Mouse (Mus musculus): ENCODE measurements around the gene Lyzl6.
A peak's percentile ranks its signal among the peaks of the same experiment; 100 is the strongest.

Gene Lyzl6

DNA sequence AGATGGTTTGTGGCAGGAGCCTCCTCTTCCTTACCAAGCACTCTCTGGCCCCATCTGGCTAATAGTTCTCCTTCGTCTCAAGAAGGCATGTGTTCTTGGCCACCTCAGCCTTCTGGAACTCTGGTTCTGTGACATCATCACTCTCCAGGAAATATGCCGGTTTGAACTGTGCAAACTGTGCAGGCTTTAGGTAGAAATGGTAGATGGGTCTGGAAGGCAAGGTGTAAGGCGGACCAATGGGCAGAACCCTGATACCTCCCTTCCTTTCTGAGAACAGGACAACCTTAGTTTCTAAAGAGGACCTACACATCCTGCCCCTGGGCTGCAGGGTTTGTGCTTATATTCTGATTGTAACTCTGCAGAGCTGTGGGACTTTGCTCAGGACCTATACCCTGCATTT lies at the start of gene Lyzl6:
Gene Lyzl6, minus strand, starts transcription at position 101 of the 400 bp plus-strand sequence.
- no peak for DNase-seq (ENCODE audit: low spot score in 2 of 2)

GRCm38 (mm10) chr11:103686706-103687105 lies 48.0 kb upstream of the Lyzl6 start:
- no peak for DNase-seq (ENCODE audit: low spot score in 2 of 2)

- DNase-seq (ENCODE audit: low spot score in 2 of 2) = peak in 1 of 2 experiments; percentile 12
These were observed 46.6 kb upstream of the Lyzl6 start for GRCm38 (mm10) chr11:103685261-103685736.

DNA sequence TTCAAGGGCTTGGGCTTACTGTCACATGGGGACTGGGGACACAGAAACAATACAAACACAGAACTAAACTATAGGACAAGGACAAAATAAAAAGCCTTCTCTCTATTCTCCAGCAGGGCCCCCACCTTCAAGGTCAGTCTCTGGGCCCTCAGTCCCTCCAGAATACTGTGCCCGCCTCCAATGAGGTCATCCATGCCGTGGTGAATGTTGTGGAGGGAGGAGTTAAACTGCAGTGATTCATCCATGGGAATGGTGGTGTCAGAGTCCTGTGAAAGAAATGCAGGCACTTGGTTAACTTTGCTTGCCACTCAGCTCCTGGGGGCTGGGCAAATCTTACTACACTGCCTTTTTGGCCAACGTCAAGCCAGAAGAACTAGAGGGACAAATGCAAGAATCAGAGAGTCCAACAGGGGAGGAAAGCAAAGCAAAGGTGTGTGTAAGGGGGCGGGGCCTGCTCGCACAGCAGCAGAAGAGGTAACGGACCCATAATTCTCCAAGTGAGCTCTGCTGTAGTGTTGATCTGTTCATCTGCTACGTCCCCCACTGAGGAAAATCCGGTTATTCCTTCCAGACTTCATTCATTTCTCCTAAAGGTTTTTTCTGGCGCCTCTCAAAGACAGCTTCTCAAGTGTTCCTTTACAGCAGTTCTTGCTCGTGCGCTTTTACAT lies 45.1 kb upstream of the Lyzl6 start:
- no peak for DNase-seq (ENCODE audit: low spot score in 2 of 2)

DNA sequence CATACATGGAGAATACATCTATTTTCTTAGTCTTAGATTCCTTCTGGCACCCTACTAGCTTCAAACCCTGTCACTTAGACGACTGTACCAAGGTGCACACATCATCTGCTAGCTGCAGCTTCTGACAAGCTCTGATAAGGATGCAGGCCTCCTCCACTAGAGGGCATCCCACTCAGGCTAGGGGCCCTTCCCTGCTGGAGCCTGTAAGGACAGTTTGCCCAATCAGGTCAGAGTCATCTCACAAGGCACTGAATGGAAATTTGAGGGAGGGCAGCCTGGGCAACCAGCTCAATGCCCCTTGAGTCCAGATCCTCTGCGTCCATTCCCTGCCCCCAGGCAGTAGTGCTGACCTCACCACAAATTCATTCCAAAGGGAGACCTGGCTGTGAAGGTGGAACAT lies 38.4 kb upstream of the Lyzl6 start:
- peak in 1 of 2 experiments; percentile 32 for DNase-seq (ENCODE audit: low spot score in 2 of 2)

GRCm38 (mm10) chr11:103675556-103675955 lies 36.9 kb upstream of the Lyzl6 start:
- DNase-seq (ENCODE audit: low spot score in 2 of 2) = peak; percentile 15 to 30

DNA sequence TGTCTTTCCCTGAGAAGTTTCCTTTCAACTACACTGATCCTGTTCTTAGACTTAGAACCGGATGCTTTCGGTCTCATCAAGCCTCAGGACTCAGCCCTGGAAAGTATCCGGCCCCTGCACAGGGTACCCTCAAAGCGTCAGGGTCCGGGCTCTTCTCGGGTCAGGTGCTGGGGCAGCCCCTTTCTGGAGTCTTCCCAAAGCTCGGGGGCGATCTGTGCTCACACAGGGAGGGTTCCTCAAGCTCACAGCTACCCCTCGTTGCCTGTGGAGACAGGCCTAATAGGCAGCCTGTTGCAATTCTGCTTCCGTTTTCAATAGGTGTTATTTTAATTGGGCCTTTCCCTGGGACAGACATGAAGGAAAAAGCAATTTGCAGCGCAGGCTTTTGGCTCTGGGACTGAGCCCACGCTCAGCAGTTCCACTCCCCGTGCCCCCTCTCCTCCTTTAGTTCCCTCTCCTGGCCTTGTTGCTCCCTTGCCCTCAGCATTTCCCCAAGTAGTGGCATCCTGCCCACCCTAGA lies 28.3 kb upstream of the Lyzl6 start:
- no peak for DNase-seq (ENCODE audit: low spot score in 2 of 2)

DNA sequence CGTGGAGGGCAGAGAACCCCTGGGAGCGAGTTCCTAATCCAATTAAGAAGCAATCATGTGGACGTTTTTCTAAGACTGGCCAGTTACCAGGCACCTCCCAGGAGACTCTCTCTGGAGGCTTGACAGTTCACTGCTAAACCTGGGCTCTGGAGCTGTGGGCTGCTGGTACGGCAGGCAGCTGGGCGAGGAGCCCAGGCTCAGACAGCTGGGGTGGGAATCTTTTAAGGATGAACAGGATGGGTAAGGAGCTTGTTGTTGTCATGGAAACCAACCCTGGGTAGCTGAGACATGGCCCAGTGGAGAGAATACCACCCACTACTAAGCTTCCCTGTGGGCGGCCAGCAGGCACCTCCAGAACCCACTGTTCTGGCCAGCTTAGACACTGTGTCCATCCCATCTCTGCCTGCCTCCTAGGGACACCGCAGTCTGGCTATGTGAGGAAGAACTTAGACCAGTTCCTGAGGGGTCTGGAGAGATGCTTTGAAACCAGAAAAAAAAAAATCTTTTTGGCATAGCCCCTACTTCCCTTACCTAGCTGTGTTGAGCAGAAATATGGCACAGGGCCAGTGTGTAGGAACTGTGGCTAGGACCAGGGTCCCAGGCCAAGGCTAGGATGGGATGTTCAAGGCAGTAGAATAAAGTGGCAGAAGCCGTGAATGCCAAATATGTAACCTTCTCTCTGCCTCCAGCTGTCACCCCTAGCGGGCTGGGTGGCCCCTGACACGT lies 27.7 kb upstream of the Lyzl6 start:
- DNase-seq (ENCODE audit: low spot score in 2 of 2) = peak in 1 of 2 experiments; percentile 15

DNA sequence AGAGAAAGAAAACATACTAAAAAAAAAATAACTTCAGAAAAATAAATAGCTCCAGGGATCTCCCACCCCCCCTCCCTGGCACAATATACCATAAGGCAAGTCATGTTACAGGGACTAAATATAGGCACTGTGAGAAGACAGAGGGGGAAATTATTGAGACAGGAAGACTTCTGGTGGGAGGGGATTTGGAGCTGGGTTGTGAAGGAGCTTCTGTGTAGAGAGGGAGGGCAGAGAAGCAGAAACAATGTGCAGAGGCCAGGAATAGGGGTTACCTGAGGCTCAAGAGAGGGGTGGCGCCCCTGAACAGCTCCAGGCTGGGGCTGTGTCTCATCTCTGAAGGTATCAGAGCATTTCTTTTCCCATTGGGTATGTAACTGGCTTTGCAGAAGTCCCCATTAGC lies 27.0 kb upstream of the Lyzl6 start:
- no peak for DNase-seq (ENCODE audit: low spot score in 2 of 2)

- no peak for DNase-seq (ENCODE audit: low spot score in 2 of 2)
These were observed 24.4 kb upstream of the Lyzl6 start for GRCm38 (mm10) chr11:103663119-103663518.

- DNase-seq (ENCODE audit: low spot score in 2 of 2) = no peak
These were observed 23.9 kb upstream of the Lyzl6 start for GRCm38 (mm10) chr11:103662546-103662945.

GRCm38 (mm10) chr11:103661863-103662262 lies 23.2 kb upstream of the Lyzl6 start:
- DNase-seq (ENCODE audit: low spot score in 2 of 2) = no peak

DNA sequence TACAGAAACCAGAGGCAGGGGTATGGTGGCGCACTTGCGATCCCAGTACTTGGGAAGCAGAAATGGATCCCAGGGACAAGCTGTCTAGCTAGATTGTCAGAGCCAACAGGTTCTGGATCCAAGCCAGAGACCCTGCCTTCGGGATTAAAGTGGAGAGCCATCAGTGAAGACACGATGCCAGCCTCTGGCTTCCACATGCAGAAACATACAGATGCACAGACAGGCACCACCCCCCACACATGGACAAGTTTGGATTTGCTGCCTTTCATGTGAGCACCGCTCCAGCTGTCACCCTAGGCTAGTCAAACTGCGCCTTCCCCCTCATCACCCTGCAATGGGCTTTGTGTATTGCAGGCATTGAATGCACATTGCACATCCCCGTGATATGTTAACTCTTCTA lies 19.5 kb upstream of the Lyzl6 start:
- no peak for DNase-seq (ENCODE audit: low spot score in 2 of 2)

DNA sequence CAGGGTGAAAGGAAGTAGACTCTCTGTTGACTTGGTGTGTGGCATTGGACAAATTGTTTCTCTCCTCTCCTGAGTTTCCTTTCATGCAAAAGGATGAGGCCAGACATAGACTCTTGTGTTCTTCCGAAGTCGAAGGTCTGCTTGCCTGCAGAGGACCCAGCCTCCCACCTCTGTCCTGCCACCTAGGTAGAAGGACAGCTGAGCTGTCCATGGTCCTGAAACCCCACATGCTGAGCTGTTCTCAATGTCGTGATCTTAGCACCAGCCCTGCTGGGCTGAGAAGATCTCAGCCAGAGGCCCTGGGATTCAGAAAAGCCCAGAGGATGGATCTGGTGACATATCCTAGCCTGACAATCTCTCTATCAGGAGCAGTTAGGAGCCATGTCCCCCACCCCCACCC lies 17.8 kb upstream of the Lyzl6 start:
- peak in 1 of 2 experiments; percentile 6 for DNase-seq (ENCODE audit: low spot score in 2 of 2)

- no peak for DNase-seq (ENCODE audit: low spot score in 2 of 2)
These were observed 14.8 kb upstream of the Lyzl6 start for GRCm38 (mm10) chr11:103653359-103653965.

DNA sequence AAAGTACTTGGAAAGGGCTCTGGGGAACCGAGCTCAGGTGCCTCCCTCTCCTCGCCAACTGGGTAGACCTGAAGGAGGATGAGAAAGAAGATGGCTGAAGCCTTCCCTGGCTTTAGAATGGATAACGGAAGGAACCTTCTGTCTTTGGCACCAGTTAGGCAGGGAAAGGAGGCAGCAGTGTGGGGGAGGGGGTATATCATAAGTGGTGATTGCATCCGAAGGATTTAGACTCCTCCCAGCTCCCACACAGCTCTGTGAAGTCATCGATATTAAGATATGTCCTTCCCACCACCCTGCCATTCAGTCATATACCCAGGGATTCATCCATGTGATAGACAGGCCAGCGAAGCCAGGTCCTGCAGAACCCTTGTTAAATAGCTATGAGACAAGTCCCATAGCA lies 12.7 kb upstream of the Lyzl6 start:
- DNase-seq (ENCODE audit: low spot score in 2 of 2) = no peak

GRCm38 (mm10) chr11:103649983-103650493 lies 11.3 kb upstream of the Lyzl6 start:
- no peak for DNase-seq (ENCODE audit: low spot score in 2 of 2)

GRCm38 (mm10) chr11:103649301-103649982 lies 10.8 kb upstream of the Lyzl6 start, which contains the start of gene Rprml:
Gene Rprml (plus strand): TSS chr11:103649570.
- DNase-seq (ENCODE audit: low spot score in 2 of 2) = no peak

GRCm38 (mm10) chr11:103648656-103649055 lies 10.0 kb upstream of the Lyzl6 start:
- no peak for DNase-seq (ENCODE audit: low spot score in 2 of 2)

GRCm38 (mm10) chr11:103647921-103648620 lies 9.4 kb upstream of the Lyzl6 start:
- no peak for DNase-seq (ENCODE audit: low spot score in 2 of 2)

DNA sequence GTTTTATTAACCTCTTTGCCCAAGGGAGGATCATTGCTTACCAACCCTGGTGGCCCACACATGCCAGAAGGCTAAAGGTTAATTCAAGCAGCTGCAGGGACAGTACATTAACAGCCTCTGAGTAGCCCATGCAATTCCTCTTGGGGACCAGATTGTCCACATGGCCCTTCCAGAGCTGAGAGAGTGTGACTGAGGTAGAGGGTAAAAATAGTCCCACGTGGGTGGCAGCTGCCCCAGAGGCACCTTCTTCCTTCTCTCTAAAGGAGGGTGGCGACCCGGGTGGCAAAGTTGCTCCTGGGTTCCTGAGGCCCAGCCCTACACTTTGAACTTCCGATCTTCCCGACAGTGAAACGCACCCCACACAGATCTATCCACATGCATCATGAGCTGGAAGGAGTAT lies 7.6 kb upstream of the Lyzl6 start:
- DNase-seq (ENCODE audit: low spot score in 2 of 2) = no peak

Data from urinary bladder, postnatal 36 days (tissue).